Mouse (Mus musculus) CH12.LX (cell line): ENCODE results near the gene Gm20388. TPM values are rescaled to one million over a fixed set of nuclear protein-coding genes. Genes with fewer than 3 reads are reported as not detected.

ENCODE experiments used
- DNase-seq: peaks from one replicate; pipeline ENCODE4 v3.0.0-alpha.2; 2013; ENCODE audit errors: extremely low read depth
- H3K27ac ChIP-seq: 2 replicates; pipeline ENCODE4 v1.5.1; 2012; ENCODE audit warnings: low read depth, mild to moderate bottlenecking, control low read depth, moderate library complexity; ENCODE audit not compliant: insufficient read depth
- H3K27me3 ChIP-seq: replicated peaks from 2 replicates; pipeline ENCODE3; 2012; ENCODE audit warnings: inconsistent platforms
- H3K36me3 ChIP-seq, 2 experiments: replicated peaks in 1 of 2; 2 replicates each; pipeline versions ENCODE3 to v1.6.1; 2012; ENCODE audit warnings: inconsistent platforms in 1 of 2, low read length in 1 of 2, mild to moderate bottlenecking in 1 of 2, mixed read lengths in 1 of 2, moderate library complexity in 1 of 2; ENCODE audit not compliant: control insufficient read depth in 1 of 2, insufficient read depth in 1 of 2
- H3K4me1 ChIP-seq, 2 experiments: 2 replicates each; pipeline ENCODE4 v1.6.1; 2012; ENCODE audit warnings: inconsistent platforms in 1 of 2, moderate library complexity in 1 of 2; ENCODE audit not compliant: insufficient read depth in 2 of 2, control insufficient read depth in 1 of 2
- H3K4me2 ChIP-seq: 2 replicates; pipeline ENCODE4 v1.6.1; 2012; ENCODE audit warnings: low read depth, mild to moderate bottlenecking, control low read depth; ENCODE audit not compliant: poor library complexity, insufficient read depth, severe bottlenecking
- H3K4me3 ChIP-seq, 3 experiments: fragments of 150-350 bp in 1 of 3; sonication (generic) in 1 of 3; replicated peaks in 1 of 3; 2 replicates each; pipeline versions ENCODE3 to v1.5.1; 2011 to 2012; ENCODE audit warnings: low read depth in 2 of 3, low read length in 2 of 3, mild to moderate bottlenecking in 2 of 3, moderate library complexity in 2 of 3, control low read depth in 1 of 3, improper control_type of control experiment in 1 of 3, inconsistent platforms in 1 of 3, mixed read lengths in 1 of 3; ENCODE audit not compliant: poor library complexity in 1 of 3
- H3K79me2 ChIP-seq: replicated peaks from 2 replicates; pipeline ENCODE4 v1.6.1; 2012; ENCODE audit warnings: mild to moderate bottlenecking, moderate library complexity; ENCODE audit not compliant: control insufficient read depth, poor library complexity, insufficient read depth, severe bottlenecking; ENCODE audit errors: extremely low read depth
- H3K9ac ChIP-seq: 2 replicates; pipeline ENCODE4 v1.6.1; 2012; ENCODE audit warnings: low read depth, mild to moderate bottlenecking, control low read depth, moderate library complexity; ENCODE audit not compliant: insufficient read depth
- H3K9me3 ChIP-seq: replicated peaks from 2 replicates; pipeline ENCODE3; 2012; ENCODE audit warnings: low read length, inconsistent platforms, mixed read lengths
- BHLHE40 ChIP-seq: IDR thresholded peaks from 2 replicates; pipeline ENCODE4 v1.6.1; 2011; ENCODE audit warnings: mild to moderate bottlenecking, low read depth, low read length, improper control_type of control experiment
- CHD1 ChIP-seq: IDR thresholded peaks from 2 replicates; pipeline ENCODE4 v1.6.1; 2012; ENCODE audit warnings: low read depth, low read length, improper control_type of control experiment, inconsistent platforms
- CHD2 ChIP-seq: IDR thresholded peaks from 2 replicates; pipeline ENCODE4 v1.6.1; 2011; ENCODE audit warnings: low read length, improper control_type of control experiment
- CTCF ChIP-seq, 2 experiments: IDR thresholded peaks in 1 of 2; conservative IDR thresholded peaks in 1 of 2; 2 replicates each; pipeline ENCODE4 v1.5.1; 2011 to 2012; ENCODE audit warnings: low read depth in 2 of 2, low read length in 2 of 2, improper control_type of control experiment in 1 of 2, inconsistent platforms in 1 of 2, mild to moderate bottlenecking in 1 of 2, moderate library complexity in 1 of 2
- E2F4 ChIP-seq: IDR thresholded peaks from 2 replicates; pipeline ENCODE4 v1.6.1; 2011; ENCODE audit warnings: low read depth, low read length, improper control_type of control experiment; ENCODE audit not compliant: insufficient replicate concordance
- ELF1 ChIP-seq: IDR thresholded peaks from 2 replicates; pipeline ENCODE4 v1.6.1; 2014; ENCODE audit warnings: low read depth, mild to moderate bottlenecking, inconsistent platforms, low read length, improper control_type of control experiment
- EP300 ChIP-seq: IDR thresholded peaks from 2 replicates; pipeline ENCODE4 v1.6.1; 2011; ENCODE audit warnings: low read length, improper control_type of control experiment
- ETS1 ChIP-seq: conservative IDR thresholded peaks from 2 replicates; pipeline ENCODE4 v1.6.1; 2012; ENCODE audit warnings: low read depth, mild to moderate bottlenecking, inconsistent platforms, low read length, improper control_type of control experiment, moderate library complexity
- GABPA ChIP-seq: IDR thresholded peaks from 2 replicates; pipeline ENCODE4 v1.6.1; 2012; ENCODE audit warnings: low read depth, low read length, improper control_type of control experiment, inconsistent platforms; ENCODE audit not compliant: insufficient replicate concordance
- HCFC1 ChIP-seq: IDR thresholded peaks from 2 replicates; pipeline ENCODE4 v1.6.1; 2012; ENCODE audit warnings: low read depth, mild to moderate bottlenecking, inconsistent platforms, low read length, improper control_type of control experiment
- IRF4 ChIP-seq: IDR thresholded peaks from 2 replicates; pipeline ENCODE4 v1.6.1; 2014; ENCODE audit warnings: low read depth, mild to moderate bottlenecking, inconsistent platforms, low read length, improper control_type of control experiment
- JUN ChIP-seq: IDR thresholded peaks from 2 replicates; pipeline ENCODE4 v1.6.1; 2011; ENCODE audit warnings: low read depth, mild to moderate bottlenecking, low read length, improper control_type of control experiment, moderate library complexity; ENCODE audit not compliant: insufficient read depth
- JUND ChIP-seq: conservative IDR thresholded peaks from 2 replicates; pipeline ENCODE4 v1.6.1; 2011; ENCODE audit warnings: low read depth, low read length, improper control_type of control experiment
- KAT2A ChIP-seq: IDR thresholded peaks from 2 replicates; pipeline ENCODE4 v1.6.1; 2012; ENCODE audit warnings: low read length, improper control_type of control experiment, inconsistent platforms; ENCODE audit not compliant: insufficient replicate concordance
- MAFK ChIP-seq: IDR thresholded peaks from 2 replicates; pipeline ENCODE4 v1.6.1; 2011; ENCODE audit warnings: low read length, improper control_type of control experiment; ENCODE audit not compliant: insufficient replicate concordance
- MAX ChIP-seq: IDR thresholded peaks from 2 replicates; pipeline ENCODE4 v1.6.1; 2011; ENCODE audit warnings: low read length, improper control_type of control experiment
- MAZ ChIP-seq: IDR thresholded peaks from 2 replicates; pipeline ENCODE4 v1.6.1; 2012; ENCODE audit warnings: low read depth, mild to moderate bottlenecking, inconsistent platforms, low read length, improper control_type of control experiment, moderate library complexity
- MEF2A ChIP-seq: IDR thresholded peaks from 2 replicates; pipeline ENCODE4 v1.6.1; 2014; ENCODE audit warnings: low read depth, mild to moderate bottlenecking, inconsistent platforms, low read length, improper control_type of control experiment, borderline replicate concordance
- MXI1 ChIP-seq: IDR thresholded peaks from 2 replicates; pipeline ENCODE4 v1.6.1; 2011; ENCODE audit warnings: mild to moderate bottlenecking, low read depth, low read length, improper control_type of control experiment
- MYC ChIP-seq: IDR thresholded peaks from 2 replicates; pipeline ENCODE4 v1.6.1; 2011; ENCODE audit warnings: low read depth, mild to moderate bottlenecking, improper control_type of control experiment, low read length
- NELFE ChIP-seq: IDR thresholded peaks from 2 replicates; pipeline ENCODE4 v1.6.1; 2011; ENCODE audit warnings: low read depth, low read length, improper control_type of control experiment
- NRF1 ChIP-seq: IDR thresholded peaks from 2 replicates; pipeline ENCODE4 v1.6.1; 2014; ENCODE audit warnings: low read depth, mild to moderate bottlenecking, inconsistent platforms, low read length, improper control_type of control experiment, moderate library complexity
- PAX5 ChIP-seq: IDR thresholded peaks from 2 replicates; pipeline ENCODE4 v1.6.1; 2012; ENCODE audit warnings: low read length, inconsistent platforms, mixed read lengths
- POLR2A ChIP-seq: IDR thresholded peaks from 2 replicates; pipeline ENCODE4 v1.6.1; 2011; ENCODE audit warnings: low read depth, mild to moderate bottlenecking, improper control_type of control experiment, low read length
- POLR2AphosphoS2 ChIP-seq: IDR thresholded peaks from 2 replicates; pipeline ENCODE4 v1.6.1; 2011; ENCODE audit warnings: low read depth, low read length, improper control_type of control experiment
- RAD21 ChIP-seq: IDR thresholded peaks from 2 replicates; pipeline ENCODE4 v1.6.1; 2011; ENCODE audit warnings: low read depth, mild to moderate bottlenecking, low read length, improper control_type of control experiment, moderate library complexity
- RCOR1 ChIP-seq: conservative IDR thresholded peaks from 2 replicates; pipeline ENCODE4 v1.6.1; 2012; ENCODE audit warnings: low read depth, mild to moderate bottlenecking, inconsistent platforms, low read length, improper control_type of control experiment
- SIN3A ChIP-seq: IDR thresholded peaks from 2 replicates; pipeline ENCODE4 v1.6.1; 2012; ENCODE audit warnings: low read length, improper control_type of control experiment, inconsistent platforms
- SMC3 ChIP-seq: IDR thresholded peaks from 2 replicates; pipeline ENCODE4 v1.6.1; 2011; ENCODE audit warnings: low read depth, low read length, improper control_type of control experiment
- TBP ChIP-seq: conservative IDR thresholded peaks from 2 replicates; pipeline ENCODE4 v1.6.1; 2011; ENCODE audit warnings: low read depth, low read length, improper control_type of control experiment
- TCF12 ChIP-seq: IDR thresholded peaks from 2 replicates; pipeline ENCODE4 v1.6.1; 2014; ENCODE audit warnings: low read depth, mild to moderate bottlenecking, inconsistent platforms, low read length, improper control_type of control experiment
- UBTF ChIP-seq: IDR thresholded peaks from 2 replicates; pipeline ENCODE4 v1.6.1; 2012; ENCODE audit warnings: low read depth, mild to moderate bottlenecking, inconsistent platforms, low read length, improper control_type of control experiment, moderate library complexity
- USF1 ChIP-seq: IDR thresholded peaks from 2 replicates; pipeline ENCODE4 v1.6.1; 2014; ENCODE audit warnings: low read depth, mild to moderate bottlenecking, inconsistent platforms, low read length, improper control_type of control experiment
- USF2 ChIP-seq: conservative IDR thresholded peaks from 2 replicates; pipeline ENCODE4 v1.6.1; 2011; ENCODE audit warnings: low read depth, low read length, improper control_type of control experiment
- ZC3H11A ChIP-seq: IDR thresholded peaks from 2 replicates; pipeline ENCODE4 v1.6.1; 2012; ENCODE audit warnings: low read depth, mild to moderate bottlenecking, inconsistent platforms, low read length, improper control_type of control experiment
- ZKSCAN1 ChIP-seq: IDR thresholded peaks from 2 replicates; pipeline ENCODE4 v1.6.1; 2012; ENCODE audit warnings: low read depth, inconsistent platforms, low read length, improper control_type of control experiment, borderline replicate concordance
- ZMIZ1 ChIP-seq: IDR thresholded peaks from 2 replicates; pipeline ENCODE4 v1.6.1; 2012; ENCODE audit warnings: low read depth, mild to moderate bottlenecking, inconsistent platforms, low read length, improper control_type of control experiment
- ZNF384 ChIP-seq: IDR thresholded peaks from 2 replicates; pipeline ENCODE4 v1.6.1; 2012; ENCODE audit warnings: low read depth, low read length, improper control_type of control experiment, inconsistent platforms
- dilution Hi-C: fragments of 300-500 bp; cut with MboI; formaldehyde crosslinking; loops from 2 replicates; pipeline ENCODE4 v1.14.3; 2020; ENCODE audit warnings: low sequenced_read_pairs; ENCODE audit not compliant: extremely low pct_unique_long_range_greater_than_20kb, extremely low pct_ligation_motif_present
- in situ Hi-C: fragments of 300-500 bp; cut with MboI; formaldehyde crosslinking; loops from 3 replicates; pipeline ENCODE4 v1.14.3; 2019; ENCODE audit warnings: low sequenced_read_pairs, low pct_ligation_motif_present, low pct_unique_long_range_greater_than_20kb, mixed read lengths
- polyA plus RNA-seq: library from polyadenylated mRNA; unstranded; fragments of >175 nt; gene quantifications from 2 replicates; pipeline ENCODE4 v1.2.1, GENCODE M21; 2012; ENCODE audit warnings: low read depth; ENCODE audit not compliant: insufficient read length
- total RNA-seq, 2 experiments: library from RNA; depleted of rRNA; stranded (reverse); fragments of 300-350 nt in 1 of 2; fragments of >200 nt in 1 of 2; gene quantifications; 2 replicates each; pipeline ENCODE4 v1.2.3; 2012 to 2014

Gm20388 gene
- total and polyA plus RNA-seq, 3 experiments: 14.8 to 26.3 (median 22.2) TPM

GRCm38 (mm10) chr8:121949941-121950748, 2039.5 kb downstream of the Gm20388 start:
- peaks cover 8% of the 10 kb centered on the region for H3K27me3 ChIP-seq
- H3K27ac ChIP-seq: peak overlapping the region; percentile 93
- H3K4me2 ChIP-seq: peak overlapping the region; percentile 69
- peaks cover 21 to 48% of the 10 kb centered on the region in 2 experiments for H3K4me1 ChIP-seq
- in situ Hi-C loops: loop anchor here (10.0 kb wide), 1 partner anchor 365 kb away; no protein-coding TSS in a partner anchor
- H3K9me3 ChIP-seq: no peaks in the 10 kb centered on the region
- TF ChIP-seq E2F4 (no peak), BHLHE40 (no peak), MYC (peak; percentile 94), MAZ (peak; percentile 63), ZC3H11A (no peak), NELFE (no peak), TCF12 (peak; percentile 84), UBTF (no peak), IRF4 (peak; percentile 83), POLR2A (peak; percentile 65; the same call in 1 of the 2 replicates), TBP (peak; percentile 57; the same call in 1 of the 2 replicates), HCFC1 (peak; percentile 98), USF2 (no peak), USF1 (no peak), NRF1 (peak; percentile 91), RCOR1 (no peak), MXI1 (peak; percentile 88), CHD1 (no peak), MAFK (no peak), ZKSCAN1 (no peak), JUN (peak; percentile 24; the same call in 1 of the 2 replicates), ZMIZ1 (0 out of 2 replicates have a peak, but pooled peaks have one; percentile 8), JUND (peak; percentile 54; the same call in 1 of the 2 replicates), ETS1 (0 out of 2 replicates have a peak, but pooled peaks have one; percentile 32), ZNF384 (peak; percentile 46; the same call in 1 of the 2 replicates), GABPA (peak; percentile 97; the same call in 1 of the 2 replicates), SIN3A (peak; percentile 97), RAD21 (no peak), KAT2A (peak; percentile 100), CHD2 (peak; percentile 98), SMC3 (no peak), ELF1 (peak; percentile 93), PAX5 (no peak), MEF2A (peak; percentile 85), MAX (peak; percentile 69; the same call in 1 of the 2 replicates), EP300 (no peak), CTCF (conservative IDR thresholded peaks at IDR 0.05 in 1 of 2, IDR thresholded peaks at IDR 0.05 in 1 of 2; ENCODE audit: low read depth in 2 of 2, low read length in 2 of 2) (no peak), POLR2AphosphoS2 (no peak; the same call in 1 of the 2 replicates)
- H3K4me3 ChIP-seq: peak overlapping the region; percentile 49 to 99 (median 97)
- H3K36me3 ChIP-seq: peaks cover 18 to 29% of the 10 kb centered on the region in 2 experiments
- H3K79me2 ChIP-seq: peaks cover 40% of the 10 kb centered on the region
- H3K9ac ChIP-seq: peak overlapping the region; percentile 100
- peak; percentile 98 for DNase-seq
- dilution Hi-C loops: no loop called here
